Mouse (Mus musculus) thymus, postnatal 4 days (tissue): ENCODE data around the gene Fnbp1.

Source experiments
- DNase-seq: peaks from one replicate; pipeline ENCODE4 v3.0.0; 2021

The Fnbp1 gene

DNA sequence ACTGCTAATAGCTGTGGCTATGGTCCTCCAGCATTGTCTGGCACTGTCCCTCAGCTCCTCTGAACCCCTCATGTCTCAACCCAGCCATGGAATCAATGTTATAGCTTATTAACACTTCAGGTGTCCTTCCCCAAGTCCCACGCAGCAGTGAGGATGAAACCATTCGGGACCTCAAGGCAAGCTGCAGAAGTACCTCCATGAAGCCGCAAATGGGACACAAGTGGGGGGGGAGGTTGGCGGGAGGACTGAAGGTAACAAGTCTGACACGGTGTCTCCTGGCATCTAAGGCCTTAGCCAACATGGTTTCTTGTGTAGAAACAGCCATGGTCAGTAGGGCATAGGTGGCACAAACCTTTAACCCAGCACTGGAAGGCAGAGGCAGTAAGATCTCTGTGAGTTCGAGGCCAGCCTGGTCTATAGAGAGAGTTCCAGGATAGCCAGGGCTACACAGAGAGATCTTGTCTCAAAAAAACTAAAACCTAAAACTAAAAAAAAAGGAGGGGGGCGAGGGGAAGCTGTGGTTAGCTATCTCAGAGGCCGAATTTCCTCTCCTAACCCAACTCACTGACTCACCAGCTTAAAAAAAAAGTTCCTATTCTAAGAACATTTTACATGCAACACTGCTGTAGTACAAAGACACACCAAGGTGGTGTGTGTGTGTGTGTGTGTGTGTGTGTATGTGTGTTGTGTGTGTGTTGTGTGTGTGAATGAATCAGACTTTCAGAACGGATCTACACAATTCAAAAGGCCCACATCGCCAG, 79.8 kb downstream of the Fnbp1 start:
- DNase-seq, result peak; percentile 35

DNA sequence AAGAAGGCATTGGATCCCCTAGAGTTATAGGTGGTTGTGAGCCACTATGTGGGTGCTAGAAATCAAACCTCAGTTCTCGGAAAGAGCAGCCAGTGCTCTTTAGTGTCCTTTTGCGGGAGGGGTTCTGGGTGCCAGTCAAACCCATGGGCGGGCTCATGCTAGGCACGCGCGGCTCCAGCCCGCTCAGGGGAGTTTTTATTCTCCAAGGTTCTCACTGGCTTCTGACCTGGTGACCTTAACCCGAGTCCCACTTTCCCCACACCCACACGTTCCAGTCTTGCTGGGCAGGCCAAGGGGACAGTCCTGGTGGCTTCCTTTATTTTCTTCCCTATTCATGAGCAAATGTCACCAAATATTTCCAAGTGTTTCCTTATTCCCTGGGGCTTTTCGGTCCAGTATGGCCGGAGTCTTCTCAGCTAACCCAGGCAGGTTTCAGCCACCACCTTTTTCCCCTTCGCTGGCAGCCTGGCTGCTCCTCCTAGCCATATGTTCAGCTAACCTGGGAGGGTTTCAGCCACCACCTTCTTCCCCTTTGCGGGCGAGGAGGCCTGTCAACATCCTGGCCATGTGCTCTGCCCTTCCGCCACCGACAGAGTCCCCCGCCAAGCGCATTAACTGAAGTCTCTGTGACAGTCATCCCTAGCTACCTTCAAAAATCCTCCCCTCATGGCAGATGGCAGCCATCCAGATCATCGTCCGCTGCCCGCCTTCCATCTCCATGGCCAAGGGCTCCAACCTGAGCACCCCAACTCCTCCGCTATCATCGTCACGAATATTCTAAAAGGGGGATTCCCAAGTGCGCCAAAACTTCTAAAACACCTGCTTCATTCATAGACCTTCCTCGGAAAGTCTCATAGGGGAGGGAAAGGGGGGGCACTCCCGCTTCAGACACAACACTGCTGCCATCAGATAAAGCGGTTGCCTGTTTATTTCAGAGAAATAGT, 80.7 kb downstream of the Fnbp1 start:
- DNase-seq, result peak; percentile 66

DNA sequence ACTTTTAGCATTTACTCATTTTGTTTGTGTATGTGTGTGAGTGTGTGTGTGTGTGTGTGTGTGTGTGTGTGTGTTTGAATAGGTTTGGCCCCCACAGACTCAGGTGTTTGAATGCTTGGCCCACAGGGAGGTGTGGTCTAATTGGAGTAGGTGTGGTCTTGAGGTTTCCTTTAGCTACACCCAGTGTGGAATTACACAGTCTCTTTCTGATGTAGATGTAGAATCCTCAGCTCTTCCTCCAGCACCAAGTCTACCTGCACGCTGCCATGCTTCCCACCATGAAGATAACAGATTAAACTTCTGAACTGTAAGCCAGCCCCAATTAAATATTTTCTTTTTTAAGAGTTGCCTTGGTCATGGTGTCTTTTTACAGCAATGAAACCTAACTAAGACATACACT, 81.5 kb downstream of the Fnbp1 start:
- no peak for DNase-seq

GRCm38 (mm10) chr2:31058443-31058842, 83.4 kb downstream of the Fnbp1 start:
- no peak for DNase-seq

- DNase-seq, result no peak
These were observed 84.1 kb downstream of the Fnbp1 start for GRCm38 (mm10) chr2:31057549-31058177.

GRCm38 (mm10) chr2:31056070-31056469, 85.7 kb downstream of the Fnbp1 start:
- peak; percentile 60 for DNase-seq

GRCm38 (mm10) chr2:31053851-31054340, 87.9 kb downstream of the Fnbp1 start:
- no peak for DNase-seq

DNA sequence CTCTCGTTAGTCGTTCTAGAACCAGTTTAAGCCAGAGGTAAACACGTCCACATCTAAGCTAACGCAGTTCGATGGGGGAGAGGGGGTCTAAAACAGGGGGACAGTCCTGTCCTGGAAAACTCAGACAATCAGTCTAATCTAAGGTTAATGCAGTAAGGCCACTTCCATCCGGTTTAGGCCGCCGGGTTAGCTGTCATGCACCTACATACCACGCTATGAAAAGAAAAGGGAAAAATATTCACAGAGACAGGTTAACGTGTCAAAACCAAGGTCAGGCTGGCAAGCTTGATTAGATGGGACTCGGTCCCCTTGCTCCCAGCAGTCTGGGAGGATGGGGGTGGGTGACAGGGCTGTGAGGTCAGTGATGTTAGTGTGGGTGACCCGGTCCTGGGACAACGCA, 88.4 kb downstream of the Fnbp1 start:
- no peak for DNase-seq

DNA sequence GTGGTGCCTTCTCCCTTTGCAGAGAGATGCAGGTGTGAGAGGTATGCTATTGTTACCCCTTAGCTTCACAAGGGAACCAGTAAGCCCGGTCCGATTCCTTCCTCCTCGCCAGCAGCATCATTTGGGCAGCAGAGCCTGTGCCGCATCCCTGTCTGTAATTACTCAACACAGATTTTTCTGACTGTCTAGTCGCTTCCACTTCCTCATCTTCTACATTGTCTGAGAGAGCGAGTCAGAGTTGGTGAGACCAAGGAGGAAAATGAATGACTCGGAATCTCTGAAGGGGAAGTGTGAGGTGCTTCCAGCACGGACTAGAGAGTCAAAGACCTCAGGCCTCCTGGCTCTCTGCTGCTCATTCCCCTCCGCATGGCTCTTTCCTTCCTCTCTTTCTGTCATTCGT, 89.4 kb downstream of the Fnbp1 start:
- no peak for DNase-seq

- no peak for DNase-seq
These were observed 93.8 kb downstream of the Fnbp1 start for GRCm38 (mm10) chr2:31048037-31048436.

- no peak for DNase-seq
These were observed 98.0 kb downstream of the Fnbp1 start for GRCm38 (mm10) chr2:31043856-31044255.

DNA sequence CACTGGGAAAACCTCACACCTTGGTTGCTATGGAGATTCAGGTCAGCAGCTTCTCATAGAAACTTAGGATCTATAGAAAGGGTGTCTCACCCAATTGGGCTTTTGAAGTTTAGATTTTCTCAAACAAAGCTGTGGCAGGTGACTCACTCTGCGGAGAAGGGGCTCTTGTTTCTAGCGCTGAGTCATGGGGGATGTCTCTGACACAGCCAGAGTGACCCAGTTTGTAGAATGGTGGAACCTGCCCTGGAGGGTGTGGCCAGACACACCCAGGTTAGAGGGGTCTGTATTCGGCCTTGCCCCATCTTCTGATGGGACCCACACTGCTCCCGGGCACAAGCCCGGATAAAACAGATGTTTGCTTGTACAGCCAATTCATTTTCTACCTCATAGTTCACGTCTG, 98.9 kb downstream of the Fnbp1 start:
- no peak for DNase-seq

DNA sequence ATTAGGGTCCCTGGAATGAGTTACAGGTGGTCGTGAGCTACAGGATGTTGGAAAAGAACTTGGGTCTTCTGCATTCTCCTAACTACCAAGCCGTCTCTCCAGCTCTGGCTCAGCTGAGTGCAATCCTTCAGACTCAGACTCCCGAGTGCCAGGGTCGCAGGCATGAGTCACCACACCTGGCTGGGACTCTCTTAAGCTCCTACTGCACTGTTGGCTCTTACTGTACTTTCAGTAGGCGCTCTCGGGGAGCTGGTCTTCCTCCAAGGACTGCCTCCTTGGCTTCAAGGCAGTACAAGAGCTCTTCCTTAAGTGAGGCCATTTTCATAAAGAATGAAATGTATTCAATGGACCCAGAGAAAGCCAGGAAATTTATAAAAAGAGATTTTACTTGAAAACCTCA, 100.4 kb downstream of the Fnbp1 start:
- DNase-seq, result no peak

- no peak for DNase-seq
These were observed 101.3 kb downstream of the Fnbp1 start for GRCm38 (mm10) chr2:31040487-31040886.

DNA sequence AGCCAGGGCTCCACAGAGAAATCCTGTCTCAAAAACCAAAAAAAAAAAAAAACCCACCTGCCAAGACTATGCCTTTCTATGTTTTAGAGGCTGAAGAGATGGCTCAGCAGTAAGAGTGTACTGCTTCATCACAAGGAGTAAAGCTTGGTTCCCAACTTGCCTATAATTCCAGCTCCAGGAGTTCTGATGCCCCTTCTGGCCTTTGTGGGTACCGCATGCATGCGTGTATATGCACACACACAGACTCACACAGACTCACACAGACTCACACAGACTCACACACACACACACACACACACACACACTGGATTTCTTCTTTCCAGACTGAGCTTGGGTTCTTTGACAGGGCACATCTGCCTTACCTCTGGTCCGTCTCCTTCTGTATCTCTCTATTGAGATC, 101.8 kb downstream of the Fnbp1 start:
- DNase-seq, result no peak

GRCm38 (mm10) chr2:31036811-31037210, 105.0 kb downstream of the Fnbp1 start:
- DNase-seq, result no peak

DNA sequence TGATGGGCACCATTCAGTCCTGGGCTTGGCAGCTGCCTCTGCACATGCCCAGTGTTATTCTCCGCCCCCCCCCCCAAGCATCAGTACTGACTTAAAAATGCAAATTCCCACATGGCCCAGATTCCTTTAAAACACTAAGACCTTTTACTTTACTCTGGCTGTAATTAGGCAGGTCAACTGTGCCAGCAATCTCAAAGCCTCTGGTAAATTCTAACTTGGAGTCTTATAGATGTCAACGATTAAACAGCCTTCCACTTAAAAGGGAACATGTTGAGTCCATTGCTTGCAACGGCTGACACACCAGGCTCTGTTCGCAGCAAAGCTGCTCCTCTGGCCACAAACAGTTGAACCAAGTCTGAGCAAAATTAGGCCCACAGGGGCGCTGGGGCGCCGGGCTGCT, 109.8 kb downstream of the Fnbp1 start:
- no peak for DNase-seq

DNA sequence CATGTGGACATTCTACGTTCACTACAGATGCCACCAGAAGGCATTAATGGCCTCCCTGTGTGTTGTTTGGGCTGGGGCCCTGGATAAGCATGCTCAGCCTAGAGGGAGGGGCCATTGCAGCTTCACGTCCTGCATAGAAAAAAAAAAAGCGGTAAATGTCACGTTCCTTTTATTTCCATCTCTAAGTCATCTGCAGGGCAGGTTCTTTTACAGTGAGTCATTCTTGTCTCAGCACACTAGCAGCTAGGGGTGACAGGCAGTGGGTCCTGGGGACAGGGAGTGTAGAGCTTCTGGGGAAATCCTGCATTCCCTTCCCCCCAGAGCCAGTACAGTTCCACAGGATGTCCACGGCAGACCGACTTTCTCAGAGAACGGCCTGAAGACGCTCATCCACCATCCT, 115.2 kb downstream of the Fnbp1 start:
- DNase-seq, result no peak

GRCm38 (mm10) chr2:31025458-31025857, 116.3 kb downstream of the Fnbp1 start:
- no peak for DNase-seq

DNA sequence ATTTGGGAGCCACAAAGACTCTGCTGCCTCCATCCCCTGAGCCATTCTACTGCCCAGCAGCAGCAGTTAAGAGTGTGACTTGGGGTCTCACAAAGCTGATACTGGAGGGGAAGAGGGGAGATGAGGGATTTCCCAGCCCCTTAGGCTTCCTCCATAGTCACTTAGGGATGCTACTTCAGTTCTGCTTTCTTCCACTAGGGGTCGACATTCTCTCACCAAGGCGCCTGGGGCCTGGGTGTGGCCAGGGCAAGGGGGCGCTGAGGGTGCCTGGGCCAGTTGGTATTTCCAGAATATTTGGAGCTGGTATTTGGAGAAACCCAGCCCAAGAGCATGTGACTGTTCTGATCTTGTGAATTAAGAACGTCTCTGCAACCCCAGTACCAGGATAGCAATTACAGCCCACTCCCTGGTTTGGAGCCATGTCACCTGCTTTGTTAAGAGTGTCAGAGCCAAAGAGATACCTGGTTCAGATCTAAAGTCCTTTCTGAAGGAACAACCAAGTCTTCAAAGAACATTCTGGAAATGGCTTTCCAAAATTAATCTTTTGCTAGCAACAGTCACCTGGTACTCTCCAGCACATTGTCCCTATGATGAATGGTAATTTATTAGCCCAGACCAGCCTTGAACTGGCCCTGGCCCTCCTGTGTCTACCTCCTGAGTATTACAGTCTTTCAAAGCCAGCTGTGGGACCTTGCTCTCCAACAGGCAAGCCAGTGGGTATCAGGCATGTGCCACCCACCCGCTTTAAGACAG, 117.0 kb downstream of the Fnbp1 start:
- peak; percentile 73 for DNase-seq

DNA sequence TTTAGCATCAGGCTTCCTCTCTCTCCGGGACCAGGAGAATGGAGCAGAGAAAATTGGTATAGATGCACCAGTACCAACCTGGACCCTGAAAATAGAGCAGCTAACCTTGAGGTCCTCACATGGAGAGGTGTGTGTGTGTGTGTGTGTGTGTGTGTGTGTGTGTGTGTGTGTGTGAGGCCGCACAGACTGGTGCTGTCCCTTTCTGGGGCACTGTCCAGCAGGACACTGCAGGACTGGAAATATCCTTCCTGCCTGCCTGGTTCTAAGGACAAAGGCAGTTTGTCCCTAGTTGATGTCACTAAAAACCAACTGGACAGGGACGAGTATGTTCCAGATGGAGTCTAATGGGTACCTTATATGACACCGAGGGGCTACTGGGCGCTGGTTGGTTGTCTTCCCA, 117.9 kb downstream of the Fnbp1 start:
- no peak for DNase-seq

DNA sequence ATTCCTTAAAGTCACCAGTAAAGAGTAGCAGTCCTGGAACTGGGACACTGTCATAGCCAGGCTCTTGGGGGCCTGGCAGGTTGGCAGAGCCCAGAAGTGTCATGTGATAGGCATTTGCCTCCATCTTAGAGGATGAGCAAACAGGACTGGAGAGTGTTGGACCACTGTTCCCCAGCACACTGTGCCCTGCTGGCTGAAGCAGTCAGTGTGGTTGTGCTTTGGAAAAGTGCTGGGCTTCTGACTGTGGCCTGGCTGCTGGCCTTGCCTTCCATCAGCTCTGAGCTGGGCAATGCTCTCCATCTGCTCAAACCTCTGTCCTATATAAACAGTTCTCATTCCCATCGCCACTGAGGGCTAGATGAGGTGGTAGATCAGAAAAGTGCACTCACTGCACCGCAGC, 121.6 kb downstream of the Fnbp1 start:
- no peak for DNase-seq

DNA sequence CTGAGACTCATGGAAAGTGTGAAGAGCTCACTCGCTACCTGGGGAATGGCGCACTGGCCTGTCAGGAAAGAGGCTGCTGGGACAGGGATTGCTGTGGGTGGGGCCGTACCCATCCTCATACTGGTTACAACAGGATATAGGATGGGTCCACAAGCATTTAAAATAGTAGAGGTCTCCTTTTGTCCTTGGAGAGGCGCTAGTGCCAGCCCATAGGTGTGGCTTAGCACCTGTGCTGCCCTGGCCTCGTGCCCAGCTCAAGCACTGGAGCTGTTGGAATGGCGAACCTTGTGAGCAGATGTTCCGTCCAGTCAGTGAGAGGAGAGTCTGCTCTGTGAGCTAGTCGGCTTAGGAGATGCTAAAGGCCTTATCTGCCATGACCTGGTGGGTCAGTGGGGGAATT, 122.8 kb downstream of the Fnbp1 start:
- no peak for DNase-seq
